Mouse (Mus musculus): Measurements from ENCODE around the gene Alyref.
A peak's percentile ranks its signal among the peaks of the same experiment; 100 is the strongest.
"Not testable (repeated sequence)": the region's sequence is repeated elsewhere in the genome, so short reads cannot be mapped to it uniquely, and the experiment has no call there.

Gene Alyref

DNA sequence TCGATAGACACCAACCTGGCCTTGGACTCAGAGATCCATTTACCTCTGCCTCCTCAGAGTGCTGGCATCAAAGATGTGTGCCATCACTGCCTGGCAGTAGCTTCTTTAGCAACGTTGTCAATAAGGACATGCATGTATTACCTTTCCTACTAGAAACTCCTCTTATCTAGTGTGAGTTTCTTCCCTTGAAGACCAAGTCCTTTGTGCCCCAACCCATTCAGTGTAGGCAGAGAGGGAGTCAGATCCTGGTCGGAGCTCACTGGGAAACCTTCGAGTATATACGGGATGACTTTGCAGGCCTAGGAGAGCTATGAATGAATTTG is 23.9 kb downstream of the Alyref start:
- DNase-seq (ENCODE audit: low spot score in 2 of 2): no peak

DNA sequence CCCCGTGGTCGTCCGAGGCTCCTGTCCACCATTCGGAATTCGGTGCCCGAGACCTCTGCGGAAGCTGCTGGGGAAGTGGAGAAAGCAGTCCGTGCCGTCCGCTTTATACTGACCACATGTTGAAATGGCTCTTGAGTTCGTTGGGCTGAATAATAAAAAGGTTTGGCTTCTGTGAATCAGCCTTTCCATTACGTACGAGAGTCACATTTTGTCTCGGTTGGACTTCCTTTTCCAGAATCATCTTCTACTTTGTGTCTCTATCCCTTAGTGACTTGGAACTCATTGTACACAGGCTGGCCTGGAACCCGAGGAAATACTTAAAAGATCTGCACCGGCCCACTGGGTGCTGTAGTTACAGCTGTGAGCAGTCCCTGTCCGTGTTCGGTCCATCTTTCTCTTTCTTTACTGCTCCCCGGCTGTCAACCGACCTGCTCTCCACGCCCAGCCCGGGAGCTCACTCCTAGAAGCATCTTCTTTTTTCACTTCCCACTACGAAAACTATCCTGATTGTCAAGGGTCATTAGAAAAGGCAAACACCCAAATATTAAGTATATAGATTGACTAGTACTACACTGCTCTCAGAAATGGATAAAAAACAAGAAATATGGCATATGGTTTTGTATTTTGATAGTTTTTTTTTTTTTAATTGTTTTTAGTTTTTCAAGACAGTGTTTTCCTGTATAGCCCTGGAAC is 24.4 kb downstream of the Alyref start:
- DNase-seq (ENCODE audit: low spot score in 2 of 2): no peak

DNA sequence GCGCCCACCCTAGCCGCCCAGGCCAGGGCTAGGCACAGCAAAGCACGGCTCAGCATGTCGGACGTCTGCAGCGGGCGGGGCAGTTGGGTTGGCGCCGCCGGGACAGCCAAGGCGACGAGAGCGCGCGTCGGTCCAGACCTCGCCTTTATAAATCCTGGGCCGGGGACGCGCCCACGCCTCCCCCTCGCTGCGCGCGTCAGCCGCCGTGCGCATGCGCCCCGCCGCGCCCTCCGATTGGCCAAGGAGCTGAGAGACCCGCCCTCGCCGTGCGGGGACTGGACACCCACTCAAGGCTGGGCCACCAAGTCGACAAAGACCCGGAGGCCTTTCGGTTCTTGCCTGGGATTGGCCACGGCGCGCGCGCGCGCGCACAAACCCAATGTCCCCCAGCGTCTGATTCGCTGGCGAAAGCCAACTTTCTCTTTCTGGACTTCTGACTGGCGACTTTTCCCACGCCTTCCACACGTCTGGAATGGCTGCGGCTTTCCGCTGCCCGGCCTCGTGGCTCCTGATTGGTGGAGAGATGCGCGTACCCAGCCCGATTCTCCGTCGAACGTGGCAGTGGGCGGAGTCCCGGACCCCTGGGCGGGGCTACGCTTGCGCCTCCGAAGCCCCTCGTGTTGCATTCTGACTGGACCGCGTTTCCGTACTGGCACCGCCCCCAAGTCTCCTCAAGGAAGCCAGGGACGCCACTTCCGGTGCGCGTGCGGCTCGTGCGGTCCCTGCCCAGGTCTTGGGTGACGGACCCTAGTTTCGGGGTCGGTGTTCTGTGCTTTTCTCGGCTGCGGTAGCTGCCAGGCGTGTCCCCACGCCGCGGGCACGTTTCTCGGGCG is 25.2 kb downstream of the Alyref start, which contains the start of gene P4hb:
TSS of gene P4hb (minus strand) at position 502 of the 833 bp plus-strand sequence.
- peak; percentile 100 for DNase-seq (ENCODE audit: low spot score in 2 of 2)

- no peak for DNase-seq (ENCODE audit: low spot score in 2 of 2)
Observed at GRCm38 (mm10) chr11:120572417-120572751, 25.8 kb downstream of the Alyref start.

DNA sequence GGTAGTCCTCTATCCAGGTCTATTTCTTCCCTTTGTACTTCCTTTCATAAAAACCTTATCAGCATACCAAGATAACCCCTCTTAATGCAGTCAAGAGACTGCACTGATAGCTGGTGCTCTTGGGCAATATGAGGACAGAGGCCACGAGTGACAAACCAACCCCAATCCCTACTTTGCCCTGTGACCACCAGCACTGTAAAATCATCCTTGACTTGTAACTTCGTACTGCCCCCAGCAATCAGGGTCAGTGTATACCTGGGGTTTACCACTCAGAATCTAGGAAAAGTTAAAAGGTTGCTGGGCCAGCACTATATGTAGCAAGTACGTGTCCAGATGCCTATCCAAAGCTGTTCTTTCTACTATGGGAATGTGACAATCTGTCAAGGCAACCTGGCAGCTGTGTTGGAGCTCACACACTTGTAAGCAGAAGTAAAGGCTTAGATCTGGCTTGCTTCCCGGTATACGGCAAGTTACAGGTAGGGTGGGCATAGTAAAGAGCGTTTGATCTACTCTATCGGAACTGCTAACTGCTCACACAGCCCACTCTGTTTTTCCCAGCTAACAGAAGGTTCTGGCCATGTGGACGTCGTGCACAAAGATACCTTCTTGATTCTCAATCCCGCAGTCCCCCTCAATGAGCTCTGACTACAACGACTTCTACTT is 26.3 kb downstream of the Alyref start:
- peak; percentile 30 to 47 for DNase-seq (ENCODE audit: low spot score in 2 of 2)

DNA sequence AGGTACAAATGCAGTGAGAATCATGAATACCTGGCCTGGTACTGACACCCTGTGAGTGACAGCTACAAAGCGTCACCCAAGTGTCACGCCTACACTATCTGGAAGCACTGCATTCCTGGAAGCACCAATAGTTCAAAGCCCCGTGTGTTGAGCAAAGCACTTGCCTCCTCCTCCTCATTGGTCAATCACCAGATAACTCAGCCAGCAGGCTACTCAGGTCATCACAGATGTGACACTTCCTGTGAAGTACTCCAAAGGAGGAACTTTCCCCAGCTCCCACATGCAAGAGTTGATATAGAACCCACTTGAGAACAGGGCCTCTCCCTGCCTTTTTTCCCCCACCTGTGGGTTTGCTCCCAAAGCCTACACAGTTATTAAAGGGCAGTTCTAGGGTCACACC is 27.0 kb downstream of the Alyref start:
- DNase-seq (ENCODE audit: low spot score in 2 of 2): no peak

DNA sequence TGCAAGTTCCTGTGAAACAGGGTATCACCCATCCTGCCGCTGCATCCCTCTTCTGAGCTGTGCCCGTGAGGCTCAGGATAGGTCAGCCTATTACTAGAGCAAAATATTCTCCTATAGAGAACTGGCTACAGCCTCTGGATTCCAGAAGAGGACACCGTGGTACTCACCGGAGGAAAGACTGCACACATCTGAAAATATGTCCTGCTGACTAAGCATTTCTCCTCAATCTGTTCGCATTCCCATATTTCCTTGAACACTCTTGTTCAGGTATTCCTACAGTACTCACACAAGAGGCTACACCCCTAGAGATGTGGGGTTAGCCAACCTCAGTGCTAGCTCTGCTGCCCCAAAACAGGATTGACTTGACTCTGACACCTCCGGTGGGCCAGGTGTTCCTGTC is 29.8 kb downstream of the Alyref start:
- DNase-seq (ENCODE audit: low spot score in 2 of 2): no peak

GRCm38 (mm10) chr11:120565114-120565513 is 33.1 kb downstream of the Alyref start:
- DNase-seq (ENCODE audit: low spot score in 2 of 2): no peak

DNA sequence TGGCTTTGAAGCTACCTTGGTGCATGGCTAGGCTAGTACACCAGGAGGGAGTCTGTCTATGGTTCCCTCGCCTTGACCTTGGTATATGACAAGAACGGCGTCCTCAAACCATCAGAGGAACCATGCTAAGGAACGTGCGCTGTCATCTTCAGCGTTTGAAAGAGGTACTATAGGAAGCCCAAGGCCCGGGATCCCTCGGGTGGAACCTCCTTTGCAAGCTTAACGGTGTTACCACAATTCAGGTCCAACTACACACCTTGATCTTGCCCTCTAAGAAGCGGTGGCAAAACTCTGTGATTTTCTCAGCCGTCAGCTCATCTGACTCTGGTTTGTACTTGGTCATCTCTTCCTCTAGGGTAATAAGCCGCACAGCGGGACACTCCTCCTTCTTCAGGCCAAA is 35.2 kb downstream of the Alyref start:
- DNase-seq (ENCODE audit: low spot score in 2 of 2): no peak

- no peak for DNase-seq (ENCODE audit: low spot score in 2 of 2)
Observed at GRCm38 (mm10) chr11:120560952-120561728, 37.0 kb downstream of the Alyref start.

- not testable (repeated sequence) for DNase-seq (ENCODE audit: low spot score in 2 of 2)
Observed at GRCm38 (mm10) chr11:120558843-120559242, 39.3 kb downstream of the Alyref start.

DNA sequence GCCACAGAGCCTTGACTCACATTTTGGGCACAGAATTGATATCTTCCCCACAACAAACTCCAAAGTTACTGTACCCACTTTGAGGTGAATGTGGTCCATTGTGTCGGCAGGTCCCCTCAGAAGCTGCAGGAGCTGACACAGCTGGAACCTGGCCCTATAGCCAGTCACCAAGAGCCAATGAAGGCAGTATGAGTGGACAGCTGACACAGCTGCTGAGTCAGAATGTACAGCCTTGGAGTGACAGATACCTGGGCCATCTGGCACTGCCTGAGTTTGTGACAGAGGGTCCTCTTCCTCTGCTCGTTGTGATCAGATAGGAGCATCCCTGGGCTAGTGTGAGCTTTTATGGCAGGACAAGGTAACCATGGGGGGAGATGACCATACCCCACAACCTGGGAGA is 42.9 kb downstream of the Alyref start:
- no peak for DNase-seq (ENCODE audit: low spot score in 2 of 2)

GRCm38 (mm10) chr11:120554834-120555233 is 43.3 kb downstream of the Alyref start:
- DNase-seq (ENCODE audit: low spot score in 2 of 2): no peak

GRCm38 (mm10) chr11:120552736-120553135 is 45.4 kb downstream of the Alyref start:
- no peak for DNase-seq (ENCODE audit: low spot score in 2 of 2)

DNA sequence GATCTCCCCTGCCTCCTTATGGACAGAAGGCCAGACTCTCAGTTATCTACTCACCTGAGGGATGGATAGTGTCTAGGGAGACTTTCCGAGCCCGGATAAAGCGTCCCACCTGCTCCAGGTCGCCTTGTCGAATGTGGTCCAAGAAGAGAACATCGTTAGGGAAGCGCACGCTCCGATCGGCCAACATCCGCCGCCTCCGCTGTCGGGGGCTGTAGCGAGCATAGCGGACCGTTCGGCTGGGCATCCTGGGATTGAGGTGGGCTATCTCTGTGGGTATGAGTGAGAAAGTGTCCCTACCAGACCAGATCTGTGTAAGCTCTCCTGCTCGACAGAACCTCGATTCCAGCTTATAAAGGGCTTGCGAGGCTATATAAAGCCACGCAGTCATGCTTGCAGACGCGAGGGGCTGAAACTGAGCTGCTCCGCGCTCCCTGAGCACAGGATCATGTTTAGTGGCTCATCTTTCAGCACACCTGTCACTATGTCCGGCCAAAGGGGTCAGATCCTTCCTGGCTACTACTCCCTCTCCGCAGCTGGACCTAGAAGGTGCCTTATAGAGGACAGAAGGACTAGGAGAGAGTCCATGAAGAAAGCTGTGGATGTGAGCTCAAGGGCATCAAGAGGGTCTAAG is 47.2 kb downstream of the Alyref start, which contains the start of gene Ppp1r27:
TSS of gene Ppp1r27 (minus strand) at position 323 of the 631 bp plus-strand sequence.
- DNase-seq (ENCODE audit: low spot score in 2 of 2): no peak

DNA sequence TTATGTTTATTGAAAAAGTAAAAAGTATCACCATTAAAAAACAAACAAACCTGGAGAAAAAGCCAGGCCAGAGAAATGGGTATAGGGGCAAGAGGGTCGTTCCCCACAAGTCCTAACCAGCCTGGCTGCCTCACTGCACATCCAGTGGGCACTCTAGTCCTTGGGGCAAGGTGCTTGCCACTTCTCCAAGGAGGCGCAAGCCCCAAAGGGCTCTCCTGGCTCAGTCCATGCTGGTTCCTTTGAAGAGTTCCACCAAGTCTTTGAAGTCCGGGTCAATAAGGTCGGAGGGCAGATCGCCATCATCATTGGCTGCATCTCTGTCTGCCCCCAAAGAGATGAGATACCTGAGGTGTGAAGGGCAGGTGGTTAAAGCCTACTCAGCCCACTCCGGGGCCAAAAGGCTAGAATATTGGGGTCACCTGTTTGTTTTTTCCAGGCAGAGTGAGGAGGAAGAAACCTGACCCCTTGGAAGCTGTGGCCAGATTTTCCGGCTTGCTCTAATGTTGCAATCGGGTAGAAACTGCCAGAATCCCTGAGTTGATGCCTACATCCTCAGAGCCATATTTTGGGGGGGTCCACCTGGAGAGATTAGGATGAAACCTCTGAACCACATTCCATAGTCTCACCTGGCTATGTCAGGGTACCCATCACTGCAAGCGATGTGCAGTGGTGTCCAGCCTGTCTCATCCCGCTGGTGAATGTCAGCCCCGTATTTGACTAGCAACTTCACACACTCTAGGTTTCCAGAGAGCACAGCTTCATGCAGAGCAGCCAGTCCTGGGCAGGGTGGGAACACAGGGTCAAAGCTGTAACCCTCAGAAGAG is 48.0 kb downstream of the Alyref start:
- peak in 1 of 2 experiments; percentile 49 for DNase-seq (ENCODE audit: low spot score in 2 of 2)

DNA sequence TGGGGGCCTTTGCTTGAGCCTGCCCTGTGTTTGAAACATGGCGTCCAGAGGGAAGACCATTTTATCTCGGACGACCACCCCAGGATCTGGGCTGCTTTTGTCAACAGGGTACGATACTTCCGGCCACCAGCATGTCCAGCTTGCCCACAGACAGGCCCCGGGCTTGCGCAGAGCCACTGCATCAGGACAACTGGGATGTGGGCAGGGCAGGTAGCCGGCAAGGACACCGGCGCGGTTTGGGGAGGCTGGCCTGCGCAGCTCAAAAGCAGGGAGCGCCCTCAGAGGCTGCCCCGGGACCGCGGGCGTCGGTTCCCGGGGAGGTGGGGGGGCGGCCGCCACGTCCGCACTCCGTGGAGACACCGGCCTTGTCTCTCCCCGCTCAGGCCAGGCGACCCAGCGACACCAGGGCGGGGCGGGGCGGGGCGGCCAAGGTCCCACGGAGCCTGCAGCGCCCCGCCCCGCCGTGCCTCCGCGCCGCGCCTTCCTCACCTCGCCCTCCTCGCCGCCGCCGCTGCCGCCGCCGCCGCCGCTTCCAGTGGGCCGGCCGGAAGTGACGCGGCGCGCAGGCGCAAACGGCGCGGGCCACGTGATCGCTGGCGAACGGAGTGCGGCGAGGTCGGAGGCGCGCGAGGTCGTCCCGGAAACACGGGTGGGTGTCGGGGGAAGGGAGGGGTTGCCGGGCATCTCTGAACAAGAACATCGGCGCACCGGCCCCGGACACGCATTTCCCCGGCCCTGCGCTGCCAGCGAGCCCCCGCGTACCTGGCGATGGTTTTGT is 48.8 kb downstream of the Alyref start, which contains the start of gene Mcrip1:
TSS of gene Mcrip1 (minus strand) at position 560 of the 778 bp plus-strand sequence.
- peak; percentile 95 to 96 for DNase-seq (ENCODE audit: low spot score in 2 of 2)

- no peak for DNase-seq (ENCODE audit: low spot score in 2 of 2)
Observed at GRCm38 (mm10) chr11:120548786-120549167, 49.4 kb downstream of the Alyref start.

GRCm38 (mm10) chr11:120548214-120548613 is 50.0 kb downstream of the Alyref start:
- DNase-seq (ENCODE audit: low spot score in 2 of 2): no peak

GRCm38 (mm10) chr11:120547469-120547868 is 50.7 kb downstream of the Alyref start:
- DNase-seq (ENCODE audit: low spot score in 2 of 2): no peak
